1 mouse cellular context compared by ENCODE assay signal in the genomic region with DNA sequence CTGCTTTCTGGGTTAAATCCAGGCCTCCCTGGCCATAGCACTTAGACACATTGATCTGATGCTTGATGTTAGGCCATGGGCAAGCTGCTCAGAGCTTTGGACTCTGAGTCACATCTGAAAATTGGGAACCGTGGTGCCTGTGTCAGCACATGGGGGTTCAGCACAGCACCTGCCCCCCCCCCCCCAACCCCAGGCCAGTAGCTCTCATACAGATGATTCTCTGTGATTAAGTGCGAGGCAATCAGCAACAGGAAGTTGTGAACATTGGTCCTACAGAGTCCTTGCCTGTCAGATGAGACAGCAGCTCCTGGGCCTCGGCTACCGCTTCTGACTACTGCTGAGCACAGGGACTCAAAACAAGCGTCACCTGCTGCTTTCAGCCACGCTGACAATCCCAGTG.
TF ChIP-seq lines count a peak whose summit lies in the region.

No protein-coding gene starts in this region.

TF ChIP-seq in MEL, 35 proteins besides CTCF, POLR2A, EP300 and RAD21 (continued from another document):
- TF ChIP-seq HCFC1 (IDR thresholded peaks at IDR 0.05; ENCODE audit: low read depth, low read length), result no peak
- TF ChIP-seq SMC3 (IDR thresholded peaks at IDR 0.05; ENCODE audit: low read depth, low read length), result no peak
- no peak for TF ChIP-seq MAX (IDR thresholded peaks at IDR 0.05; ENCODE audit: low read length)
